Mouse (Mus musculus) regulatory T cell (primary cell): ENCODE measurements around the gene Trim72.
"Not testable (repeated sequence)": the region's sequence is repeated elsewhere in the genome, so short reads cannot be mapped to it uniquely, and the experiment has no call there.

Source experiments
- in situ Hi-C: fragments of 300-600 bp; cut with MboI, MseI; formaldehyde crosslinking; loops from one replicate; pipeline ENCODE4 v1.15.1; 2025; ENCODE audit warnings: high pct_unique_total_duplicates

The Trim72 gene

GRCm38 (mm10) chr7:128006193-128006592 lies 2.4 kb downstream of the Trim72 start:
- in situ Hi-C loops, result loop anchor here (25.0 kb wide), 1 partner anchor 206 kb away; the partner anchor contains the start of gene Cox6a2

GRCm38 (mm10) chr7:128009715-128010340 lies 6.1 kb downstream of the Trim72 start:
- in situ Hi-C loops, result loop anchor here (25.0 kb wide), 1 partner anchor 202 kb away; the partner anchor contains the start of gene Cox6a2

GRCm38 (mm10) chr7:128012136-128012780 lies 8.5 kb downstream of the Trim72 start:
- in situ Hi-C loops, result loop anchor here (25.0 kb wide), 1 partner anchor 200 kb away; the partner anchor contains the start of gene Cox6a2

DNA sequence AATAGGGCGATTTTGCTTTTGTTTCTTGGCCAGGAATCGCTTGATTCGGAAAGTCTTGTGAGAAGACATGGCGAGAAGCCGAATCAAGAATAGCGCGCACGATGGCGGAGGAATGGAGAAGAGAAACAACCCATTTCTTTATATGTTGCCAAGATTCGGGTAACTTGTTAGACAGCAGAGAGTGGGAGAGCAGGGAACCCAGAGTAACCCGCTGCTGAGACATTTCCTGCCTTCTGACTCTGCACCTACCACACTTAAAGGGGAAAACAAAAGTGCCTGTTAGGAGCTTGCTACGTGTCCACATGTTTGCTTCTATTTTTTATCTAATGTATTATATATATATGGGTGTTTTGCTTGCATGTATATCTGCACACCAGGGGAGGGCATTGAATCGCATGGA lies 9.4 kb downstream of the Trim72 start:
- in situ Hi-C loops, result loop anchor here (25.0 kb wide), 1 partner anchor 199 kb away; the partner anchor contains the start of gene Cox6a2

DNA sequence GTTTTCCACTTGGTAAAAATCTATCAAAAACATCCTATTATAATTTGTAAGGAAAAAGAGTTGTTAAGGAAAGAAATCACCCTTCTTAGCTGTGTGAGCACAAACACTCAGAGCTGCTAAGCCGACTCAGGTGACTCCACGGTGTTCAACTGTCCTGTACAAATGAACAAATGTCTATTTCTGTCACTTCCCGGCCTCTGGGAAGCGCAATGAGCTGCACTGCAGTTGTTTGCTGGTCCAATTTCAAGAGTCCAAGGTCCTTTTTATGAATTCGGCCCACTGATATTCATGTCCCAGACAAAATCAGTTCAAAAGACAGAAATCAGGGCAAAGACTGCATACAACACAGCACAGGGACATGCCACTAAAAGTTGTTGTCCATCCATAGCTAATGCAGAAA lies 12.4 kb downstream of the Trim72 start:
- in situ Hi-C loops, result loop anchor here (25.0 kb wide), 1 partner anchor 196 kb away; the partner anchor contains the start of gene Cox6a2

GRCm38 (mm10) chr7:128016650-128017049 lies 12.9 kb downstream of the Trim72 start:
- in situ Hi-C loops, result loop anchor here (25.0 kb wide), 1 partner anchor 196 kb away; the partner anchor contains the start of gene Cox6a2

DNA sequence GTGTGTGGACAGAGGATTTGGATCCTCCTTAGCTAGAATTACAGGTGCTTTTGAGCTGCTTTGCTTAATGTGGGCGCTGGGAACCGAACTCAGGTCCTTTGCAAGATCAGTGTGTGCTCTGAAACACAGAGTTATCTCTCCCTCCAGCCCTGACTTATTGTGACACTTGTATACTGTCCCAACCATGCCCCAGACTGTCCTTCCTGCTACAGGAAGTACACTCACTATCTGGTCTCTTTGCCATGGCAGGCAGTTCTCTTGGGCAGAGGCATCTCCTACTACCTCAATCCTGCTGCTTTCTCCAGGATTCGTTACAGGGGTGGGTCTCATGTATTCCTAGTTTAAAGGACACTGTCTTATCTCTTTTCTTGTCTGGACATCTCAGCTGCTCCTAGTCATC lies 14.5 kb downstream of the Trim72 start:
- in situ Hi-C loops, result loop anchor here (25.0 kb wide), 1 partner anchor 194 kb away; the partner anchor contains the start of gene Cox6a2

DNA sequence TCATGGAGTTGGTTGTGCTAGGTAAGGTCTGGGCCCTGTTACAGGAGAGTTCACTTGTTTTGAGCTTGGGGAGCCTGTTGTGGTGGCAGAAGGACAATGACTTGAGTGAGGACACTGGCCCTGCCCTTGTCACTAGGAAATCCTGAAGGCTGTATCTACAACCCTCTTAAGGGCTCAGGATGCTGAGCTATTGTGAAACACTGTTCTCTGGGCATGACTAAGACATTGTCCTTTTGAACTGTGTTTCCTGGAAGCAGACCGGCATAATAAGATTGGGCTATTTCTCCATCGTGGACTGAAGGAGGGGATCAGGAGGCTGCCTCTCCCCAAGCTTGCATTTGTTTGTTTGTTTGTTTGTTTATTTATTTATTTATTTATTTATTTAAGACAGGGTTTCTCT lies 15.4 kb downstream of the Trim72 start:
- in situ Hi-C loops, result loop anchor here (25.0 kb wide), 1 partner anchor 193 kb away; the partner anchor contains the start of gene Cox6a2

GRCm38 (mm10) chr7:128022974-128023373 lies 19.2 kb downstream of the Trim72 start:
- in situ Hi-C loops, result loop anchor here (25.0 kb wide), 1 partner anchor 189 kb away; the partner anchor contains the start of gene Cox6a2

DNA sequence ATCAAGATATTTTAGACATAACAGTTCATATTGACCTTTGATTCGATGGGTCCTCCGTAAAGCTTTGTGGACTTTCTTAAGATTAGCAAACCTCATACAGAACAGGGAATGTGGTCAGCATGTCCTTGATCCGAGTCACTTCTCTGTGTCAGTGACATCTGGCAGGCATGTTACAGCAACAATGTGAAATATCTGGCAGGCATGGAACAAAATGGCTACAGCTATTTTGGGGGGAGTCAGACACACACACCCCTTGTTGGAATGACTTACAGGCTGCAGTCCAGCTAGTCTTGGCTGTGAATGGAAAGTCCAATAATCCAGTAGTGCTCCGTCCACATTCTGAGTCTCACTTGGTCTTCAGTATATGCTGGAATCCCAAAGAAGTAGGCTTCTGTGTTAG lies 19.8 kb downstream of the Trim72 start:
- in situ Hi-C loops, result loop anchor here (25.0 kb wide), 1 partner anchor 189 kb away; the partner anchor contains the start of gene Cox6a2

DNA sequence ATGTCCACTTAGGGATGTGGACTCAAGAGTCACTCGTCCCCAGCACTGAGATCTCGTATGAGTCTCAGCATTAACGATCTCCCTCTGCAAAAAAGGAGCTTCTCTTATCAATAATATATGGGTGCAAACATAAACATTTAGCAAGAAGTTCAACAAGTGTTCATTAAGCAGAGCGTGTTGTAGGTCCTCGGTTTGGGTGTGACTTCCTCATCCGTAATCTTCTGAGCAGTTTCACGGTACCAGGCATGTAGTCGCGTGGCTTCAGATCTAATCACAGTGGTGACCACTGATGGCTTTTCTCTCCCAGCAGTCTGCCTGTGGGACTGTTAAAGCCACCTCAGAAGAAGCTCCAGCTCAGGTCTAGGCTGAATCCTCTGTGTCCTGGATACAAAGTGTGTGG lies 20.6 kb downstream of the Trim72 start:
- in situ Hi-C loops, result loop anchor here (25.0 kb wide), 1 partner anchor 188 kb away; the partner anchor contains the start of gene Cox6a2

- in situ Hi-C loops, result loop anchor here (25.0 kb wide), 1 partner anchor 187 kb away; the partner anchor contains the start of gene Cox6a2
Observed at GRCm38 (mm10) chr7:128024932-128025331, 21.2 kb downstream of the Trim72 start.

- in situ Hi-C loops, result no loop called here
Observed at GRCm38 (mm10) chr7:128025381-128025780, 21.6 kb downstream of the Trim72 start.

DNA sequence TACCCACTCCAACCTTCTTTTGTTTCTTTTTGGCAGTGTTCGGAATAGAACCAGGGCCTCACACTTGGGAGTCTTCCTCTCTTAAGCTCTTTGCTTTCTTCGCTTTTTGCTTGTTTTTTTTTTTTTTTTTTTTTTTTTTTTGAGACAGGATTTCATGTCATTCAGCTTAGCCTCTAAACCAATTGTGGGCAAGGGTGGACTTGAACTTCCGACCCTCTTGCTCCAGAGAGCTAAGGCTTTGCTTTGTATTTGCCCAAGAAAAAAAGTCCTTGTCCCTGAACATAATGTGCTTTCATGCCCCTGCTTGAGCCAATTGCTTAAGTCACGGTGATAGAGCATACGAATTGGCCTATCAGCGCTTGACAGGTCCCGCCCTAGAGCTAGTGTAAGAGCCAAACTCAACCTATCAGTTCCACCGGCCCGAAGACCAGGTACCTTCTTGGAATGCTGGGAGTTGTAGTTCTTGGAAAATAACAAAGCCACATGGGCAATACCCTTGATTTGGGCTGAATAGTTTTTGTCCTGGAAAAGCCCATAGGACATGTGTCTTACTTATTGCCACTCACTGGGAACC lies 27.7 kb downstream of the Trim72 start:
- in situ Hi-C loops, result no loop called here

DNA sequence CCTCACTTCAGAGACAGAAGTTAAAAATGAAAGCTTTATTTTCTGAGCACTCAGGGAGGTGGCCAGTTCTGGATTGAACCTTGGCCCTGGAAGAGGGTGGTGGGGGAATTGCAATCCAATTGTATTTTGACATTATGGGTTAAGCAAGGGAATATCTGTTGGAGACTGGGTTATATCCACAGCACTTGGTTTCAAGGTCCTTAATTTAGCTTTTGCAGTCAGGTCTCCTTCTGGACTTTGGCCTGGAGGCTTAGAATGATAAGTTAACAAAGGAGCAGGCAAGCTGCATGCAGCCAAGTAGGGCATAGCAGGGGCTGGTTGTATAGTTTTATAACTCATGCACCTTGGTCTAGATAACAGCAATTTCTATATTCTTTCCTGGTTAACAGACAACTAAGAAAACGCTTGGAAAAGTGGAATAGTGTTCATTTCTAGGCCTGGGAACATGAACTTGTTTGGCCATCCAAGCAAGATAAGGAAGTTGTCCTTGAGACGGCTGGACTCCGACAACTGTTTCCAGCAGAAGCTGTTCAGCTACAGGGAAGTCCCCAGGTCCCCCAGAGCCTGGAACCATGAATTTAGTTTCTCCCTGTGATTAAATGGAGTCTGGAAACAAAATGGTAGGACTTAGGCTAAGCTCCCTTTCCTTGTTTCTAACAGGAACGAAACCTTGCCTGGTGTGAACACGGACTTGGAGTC lies 28.7 kb downstream of the Trim72 start:
- in situ Hi-C loops, result no loop called here

DNA sequence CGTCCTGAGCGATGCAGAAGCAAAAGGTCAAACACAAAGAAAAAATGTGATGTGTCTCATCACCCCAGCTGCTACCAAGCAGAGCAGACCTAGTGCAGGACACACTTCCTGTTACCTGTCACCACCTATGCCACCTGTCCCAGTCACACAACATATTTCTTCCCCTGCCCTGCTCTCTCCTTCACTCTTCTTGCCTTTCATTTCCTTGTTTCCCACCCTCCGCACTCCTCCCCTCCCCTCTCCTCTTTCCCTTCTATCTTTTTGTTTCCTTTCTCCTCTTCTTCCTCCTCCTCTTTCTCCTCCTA lies 29.2 kb downstream of the Trim72 start:
- in situ Hi-C loops, result no loop called here

- in situ Hi-C loops, result no loop called here
Observed at GRCm38 (mm10) chr7:128033616-128034015, 29.9 kb downstream of the Trim72 start.

- in situ Hi-C loops, result not testable (repeated sequence)
Observed at GRCm38 (mm10) chr7:128042161-128042820, 38.5 kb downstream of the Trim72 start.

DNA sequence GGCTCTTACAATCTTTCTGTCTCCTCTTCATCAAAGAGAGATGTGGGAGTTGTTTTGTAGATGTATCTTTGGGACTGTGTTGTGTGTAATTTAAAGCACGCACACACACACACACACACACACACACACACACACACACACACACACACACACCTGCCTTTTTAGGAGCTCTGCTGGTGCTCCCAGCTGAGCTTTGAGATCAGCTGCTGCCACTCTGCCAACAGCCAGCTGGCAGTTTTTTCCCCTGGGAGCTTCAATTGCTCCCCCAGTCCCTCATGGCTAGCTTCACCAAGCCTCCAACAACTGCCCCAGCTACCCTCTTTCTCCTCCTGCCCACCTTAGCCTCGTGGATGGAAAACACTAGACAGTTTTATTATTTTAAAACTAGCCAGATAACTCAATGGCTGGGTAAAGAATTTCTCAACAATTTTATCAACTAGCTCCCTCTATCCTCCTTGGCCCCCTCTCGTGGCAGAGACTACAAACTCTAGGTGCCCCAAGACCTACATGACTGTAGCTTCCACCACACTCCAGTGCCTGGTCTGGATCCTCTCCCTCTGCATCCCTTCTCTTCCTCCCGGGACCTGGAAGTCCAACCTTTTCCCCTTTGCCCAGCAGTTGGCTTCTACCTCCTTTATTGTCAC lies 40.5 kb downstream of the Trim72 start:
- in situ Hi-C loops, result no loop called here

DNA sequence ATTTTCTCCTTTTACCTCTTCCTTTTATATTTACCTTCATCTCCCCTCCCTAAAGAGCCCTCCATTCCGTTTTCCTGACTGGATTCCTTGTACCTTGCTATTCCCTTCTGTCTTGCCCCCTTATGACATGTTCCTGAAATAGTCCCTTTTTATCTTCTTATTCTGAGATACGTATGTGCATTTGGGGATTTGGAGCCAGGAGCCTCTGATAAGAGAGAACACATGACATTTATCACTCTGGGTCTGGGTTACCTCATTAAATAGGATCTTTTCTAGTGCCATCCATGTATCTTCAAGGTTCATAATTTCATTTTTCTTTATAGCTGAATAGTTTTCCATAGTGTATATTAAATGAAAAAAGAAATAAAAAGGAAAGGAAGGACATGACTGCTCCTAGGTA lies 41.9 kb downstream of the Trim72 start:
- in situ Hi-C loops, result loop anchor here (5.0 kb wide), 1 partner anchor 52 kb away; no protein-coding TSS in a partner anchor
